Mouse (Mus musculus) embryonic facial prominence, embryonic 15.5 days (tissue): ENCODE data around the gene Exosc1. TPM values are rescaled to one million over a fixed set of nuclear protein-coding genes. Genes with fewer than 3 reads are reported as not detected.

Experiments used
- polyA plus RNA-seq: library from polyadenylated mRNA; unstranded; fragments of >200 nt; fragmentation: Nextera tagmentation; extraction: Ambion mirVana; gene quantifications from 2 replicates; pipeline ENCODE4 v1.2.1, GENCODE M21; 2015

The Exosc1 gene
- polyA plus RNA-seq, 1 experiment from 2014 or later, result 72.8 TPM

Other genes starting within 250 kb of the Exosc1 start
- gene Slit1, start 189.8 kb downstream of the Exosc1 start, polyA plus RNA-seq, result 0.64 and 1.1 TPM in 2 replicates
- 17.3 and 17.5 TPM in 2 replicates for gene Arhgap19, start 131.4 kb downstream of the Exosc1 start, polyA plus RNA-seq
- gene Frat1, start 103.5 kb downstream of the Exosc1 start, polyA plus RNA-seq, result 6.6 and 7.0 TPM in 2 replicates
- gene Frat2, start 85.3 kb downstream of the Exosc1 start, polyA plus RNA-seq, result 5.6 and 7.1 TPM in 2 replicates
- 16.1 and 16.7 TPM in 2 replicates for gene Rrp12, start 37.2 kb downstream of the Exosc1 start, polyA plus RNA-seq
- gene Pgam1, start 21.5 kb downstream of the Exosc1 start, polyA plus RNA-seq, result 568 and 639 TPM in 2 replicates
- 87.2 and 92.4 TPM in 2 replicates for gene Zdhhc16, start 57 bp upstream of the Exosc1 start, polyA plus RNA-seq
- 35.2 and 42.0 TPM in 2 replicates for gene Mms19, start 47.7 kb upstream of the Exosc1 start, polyA plus RNA-seq
- 33.2 and 34.2 TPM in 2 replicates for gene Ubtd1, start 48.3 kb upstream of the Exosc1 start, polyA plus RNA-seq
- gene Ankrd2, start 102.6 kb upstream of the Exosc1 start, polyA plus RNA-seq, result 1.6 and 1.9 TPM in 2 replicates
- gene Hoga1, start 112.2 kb upstream of the Exosc1 start, polyA plus RNA-seq, result 1.7 TPM in 2 replicates
- gene 4933411K16Rik, start 118.8 kb upstream of the Exosc1 start, polyA plus RNA-seq, result 0.16 TPM in 1 of 2 replicates, not detected in the other
- gene Morn4, start 152.9 kb upstream of the Exosc1 start, polyA plus RNA-seq, result 29.0 and 30.0 TPM in 2 replicates
- 27.1 and 28.0 TPM in 2 replicates for gene Pi4k2a, start 157.0 kb upstream of the Exosc1 start, polyA plus RNA-seq
- 51.0 and 53.6 TPM in 2 replicates for gene Avpi1, start 195.6 kb upstream of the Exosc1 start, polyA plus RNA-seq
- 15.2 and 20.3 TPM in 2 replicates for gene Marveld1, start 214.0 kb upstream of the Exosc1 start, polyA plus RNA-seq
- gene Zfyve27, start 230.5 kb upstream of the Exosc1 start, polyA plus RNA-seq, result 26.2 and 28.8 TPM in 2 replicates